Mouse (Mus musculus): ENCODE measurements around the gene Osbpl3. TPM values are rescaled to one million over a fixed set of nuclear protein-coding genes. Genes with fewer than 3 reads are reported as not detected.

Gene Osbpl3
- polyA plus RNA-seq, 1 experiment from 2014 or later, result 7.3 TPM

- Histone ChIP-seq H3K27me3 (ENCODE audit: poor library complexity, severe bottlenecking) (no peaks in the 10 kb centered on the region), H3K4me1 (peaks cover 12% of the 10 kb centered on the region), H3K27ac (no peak overlapping the region), H3K9me3 (no peaks in the 10 kb centered on the region; the same call in 1 of the 2 replicates), H3K4me3 (no peak overlapping the region), H3K36me3 (replicated peaks) (no peaks in the 10 kb centered on the region; the same call in 1 of the 2 replicates)
- WGBS, result 83% methylated on average over 4 of the region's 4 CpGs
- DNase-seq (ENCODE audit: extremely low spot score, low spot score), result no peak
Measured at GRCm38 (mm10) chr6:50418951-50419350, 37.0 kb downstream of the Osbpl3 start.

- 96% methylated on average over 5 of the region's 5 CpGs for WGBS
- no peaks in the 10 kb centered on the region; the same call in 1 of the 2 replicates for H3K36me3 ChIP-seq (replicated peaks)
- H3K27ac ChIP-seq, result no peak overlapping the region
- H3K27me3 ChIP-seq (ENCODE audit: poor library complexity, severe bottlenecking), result no peaks in the 10 kb centered on the region
- DNase-seq (ENCODE audit: extremely low spot score, low spot score), result no peak
- no peak overlapping the region for H3K4me3 ChIP-seq
- no peaks in the 10 kb centered on the region; the same call in 1 of the 2 replicates for H3K9me3 ChIP-seq
- H3K4me1 ChIP-seq, result peaks cover 19% of the 10 kb centered on the region
Measured at GRCm38 (mm10) chr6:50416854-50417253, 39.1 kb downstream of the Osbpl3 start.

- no peaks in the 10 kb centered on the region; the same call in 1 of the 2 replicates for H3K36me3 ChIP-seq (replicated peaks)
- H3K27ac ChIP-seq, result no peak overlapping the region
- no peak for DNase-seq (ENCODE audit: extremely low spot score, low spot score)
- H3K4me3 ChIP-seq, result no peak overlapping the region
- WGBS, result 90% methylated on average over 6 of the region's 6 CpGs
- H3K9me3 ChIP-seq, result no peaks in the 10 kb centered on the region; the same call in 1 of the 2 replicates
- peaks cover 19% of the 10 kb centered on the region for H3K4me1 ChIP-seq
- no peaks in the 10 kb centered on the region for H3K27me3 ChIP-seq (ENCODE audit: poor library complexity, severe bottlenecking)
Measured at GRCm38 (mm10) chr6:50415431-50415830, 40.6 kb downstream of the Osbpl3 start.

GRCm38 (mm10) chr6:50414547-50414946 is 41.5 kb downstream of the Osbpl3 start:
- WGBS, result 92% methylated on average over 6 of the region's 6 CpGs
- no peak for DNase-seq (ENCODE audit: extremely low spot score, low spot score)
- Histone ChIP-seq H3K4me1 (peaks cover 10% of the 10 kb centered on the region), H3K9me3 (no peaks in the 10 kb centered on the region; the same call in 1 of the 2 replicates), H3K4me3 (no peak overlapping the region), H3K27me3 (ENCODE audit: poor library complexity, severe bottlenecking) (no peaks in the 10 kb centered on the region), H3K36me3 (replicated peaks) (no peaks in the 10 kb centered on the region; the same call in 1 of the 2 replicates), H3K27ac (no peak overlapping the region)

DNA sequence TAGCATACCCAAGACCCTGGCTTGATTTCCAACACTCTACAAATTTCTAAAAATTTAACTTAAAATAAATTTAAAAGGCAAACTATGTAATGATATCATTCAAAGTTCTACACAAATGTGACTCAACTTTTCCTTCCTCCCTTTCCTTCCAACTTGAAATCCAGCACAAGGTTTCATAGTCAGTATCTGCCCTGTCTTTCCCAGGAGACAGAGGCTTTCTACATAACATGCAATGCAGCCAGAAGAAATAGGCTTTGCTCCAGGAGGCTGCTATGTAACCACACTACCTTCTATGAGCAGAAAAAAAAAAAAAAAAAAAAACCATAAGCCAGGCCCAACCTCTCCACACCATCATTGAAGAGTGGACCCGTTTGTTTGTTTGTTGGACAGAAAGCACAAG is 42.6 kb downstream of the Osbpl3 start:
- H3K27me3 ChIP-seq (ENCODE audit: poor library complexity, severe bottlenecking), result no peaks in the 10 kb centered on the region
- no peak for DNase-seq (ENCODE audit: extremely low spot score, low spot score)
- peaks cover 8% of the 10 kb centered on the region; the same call in 1 of the 2 replicates for H3K4me1 ChIP-seq
- H3K4me3 ChIP-seq, result no peak overlapping the region
- H3K36me3 ChIP-seq (replicated peaks), result no peaks in the 10 kb centered on the region; the same call in 1 of the 2 replicates
- 89% methylated on average over 1 of the region's 1 CpGs for WGBS
- no peak overlapping the region for H3K27ac ChIP-seq
- no peaks in the 10 kb centered on the region; the same call in 1 of the 2 replicates for H3K9me3 ChIP-seq

DNA sequence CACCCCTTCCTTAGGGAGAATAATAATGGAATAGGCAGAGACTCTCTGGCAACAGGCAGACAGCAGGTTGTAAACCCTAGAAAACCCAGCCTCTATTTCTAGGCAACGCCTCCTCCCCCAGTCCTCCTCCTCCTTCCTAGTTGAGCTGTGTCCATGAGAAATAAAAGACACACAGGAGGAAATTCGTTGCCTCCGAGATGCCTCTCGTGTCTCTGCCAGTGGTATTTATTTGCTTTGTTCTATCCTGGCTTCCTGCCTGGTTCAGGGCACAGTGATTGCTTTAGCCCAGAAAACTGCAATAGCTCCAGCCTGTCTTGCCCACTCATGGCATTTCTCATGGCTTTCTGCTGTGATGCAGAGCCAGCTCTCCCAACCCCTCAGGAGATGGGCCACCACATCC is 43.8 kb downstream of the Osbpl3 start:
- H3K27me3 ChIP-seq (ENCODE audit: poor library complexity, severe bottlenecking), result no peaks in the 10 kb centered on the region
- 64% methylated on average over 4 of the region's 4 CpGs for WGBS
- no peak overlapping the region for H3K27ac ChIP-seq
- H3K36me3 ChIP-seq (replicated peaks), result no peaks in the 10 kb centered on the region
- DNase-seq (ENCODE audit: extremely low spot score, low spot score), result no peak
- no peak overlapping the region for H3K4me3 ChIP-seq
- H3K9me3 ChIP-seq, result no peaks in the 10 kb centered on the region
- H3K4me1 ChIP-seq, result peaks cover 10% of the 10 kb centered on the region; the same call in 1 of the 2 replicates

- H3K4me3 ChIP-seq, result no peak overlapping the region
- no peak for DNase-seq (ENCODE audit: extremely low spot score, low spot score)
- H3K4me1 ChIP-seq, result peaks cover 14% of the 10 kb centered on the region
- H3K36me3 ChIP-seq (replicated peaks), result no peaks in the 10 kb centered on the region
- WGBS, result 75% methylated on average over 11 of the region's 11 CpGs
- no peak overlapping the region for H3K27ac ChIP-seq
- no peaks in the 10 kb centered on the region for H3K9me3 ChIP-seq
- no peaks in the 10 kb centered on the region for H3K27me3 ChIP-seq (ENCODE audit: poor library complexity, severe bottlenecking)
Measured at GRCm38 (mm10) chr6:50404698-50405097, 51.3 kb downstream of the Osbpl3 start.

- no peak for DNase-seq (ENCODE audit: extremely low spot score, low spot score)
Measured at GRCm38 (mm10) chr6:50403524-50403923, 52.5 kb downstream of the Osbpl3 start.

GRCm38 (mm10) chr6:50402872-50403271 is 53.1 kb downstream of the Osbpl3 start:
- Histone ChIP-seq H3K4me3 (no peak overlapping the region), H3K27me3 (ENCODE audit: poor library complexity, severe bottlenecking) (no peaks in the 10 kb centered on the region), H3K27ac (no peak overlapping the region), H3K9me3 (no peaks in the 10 kb centered on the region), H3K36me3 (replicated peaks) (no peaks in the 10 kb centered on the region), H3K4me1 (peaks cover 18% of the 10 kb centered on the region)
- DNase-seq (ENCODE audit: extremely low spot score, low spot score), result no peak
- WGBS, result 89% methylated on average over 4 of the region's 4 CpGs

More at GRCm38 (mm10) chr6:50403524-50403923, 52.5 kb downstream of the Osbpl3 start:
- 91% methylated on average over 4 of the region's 4 CpGs for WGBS
- H3K4me3 ChIP-seq, result no peak overlapping the region
- peaks cover 18% of the 10 kb centered on the region for H3K4me1 ChIP-seq
- no peaks in the 10 kb centered on the region for H3K9me3 ChIP-seq
- H3K27ac ChIP-seq, result no peak overlapping the region
- no peaks in the 10 kb centered on the region for H3K27me3 ChIP-seq (ENCODE audit: poor library complexity, severe bottlenecking)
- H3K36me3 ChIP-seq (replicated peaks), result no peaks in the 10 kb centered on the region

GRCm38 (mm10) chr6:50400234-50400633 is 55.8 kb downstream of the Osbpl3 start:
- WGBS, result 88% methylated on average over 6 of the region's 6 CpGs
- DNase-seq (ENCODE audit: extremely low spot score, low spot score), result no peak
- peaks cover 24% of the 10 kb centered on the region for H3K4me1 ChIP-seq

GRCm38 (mm10) chr6:50399427-50400195 is 56.4 kb downstream of the Osbpl3 start:
- Histone ChIP-seq H3K36me3 (replicated peaks) (no peaks in the 10 kb centered on the region), H3K4me1 (peaks cover 17% of the 10 kb centered on the region), H3K9me3 (no peaks in the 10 kb centered on the region), H3K27me3 (ENCODE audit: poor library complexity, severe bottlenecking) (no peaks in the 10 kb centered on the region), H3K4me3 (no peak overlapping the region), H3K27ac (no peak overlapping the region)
- 67% methylated on average over 6 of the region's 7 CpGs for WGBS
- DNase-seq (ENCODE audit: extremely low spot score, low spot score), result no peak

More at GRCm38 (mm10) chr6:50400234-50400633, 55.8 kb downstream of the Osbpl3 start:
- H3K27me3 ChIP-seq (ENCODE audit: poor library complexity, severe bottlenecking), result no peaks in the 10 kb centered on the region
- no peak overlapping the region for H3K4me3 ChIP-seq
- no peaks in the 10 kb centered on the region for H3K9me3 ChIP-seq
- no peaks in the 10 kb centered on the region for H3K36me3 ChIP-seq (replicated peaks)
- no peak overlapping the region for H3K27ac ChIP-seq

- no peak for DNase-seq (ENCODE audit: extremely low spot score, low spot score)
- 95% methylated on average over 6 of the region's 6 CpGs for WGBS
- peaks cover 16% of the 10 kb centered on the region for H3K4me1 ChIP-seq
Measured at GRCm38 (mm10) chr6:50398324-50398723, 57.7 kb downstream of the Osbpl3 start.

DNA sequence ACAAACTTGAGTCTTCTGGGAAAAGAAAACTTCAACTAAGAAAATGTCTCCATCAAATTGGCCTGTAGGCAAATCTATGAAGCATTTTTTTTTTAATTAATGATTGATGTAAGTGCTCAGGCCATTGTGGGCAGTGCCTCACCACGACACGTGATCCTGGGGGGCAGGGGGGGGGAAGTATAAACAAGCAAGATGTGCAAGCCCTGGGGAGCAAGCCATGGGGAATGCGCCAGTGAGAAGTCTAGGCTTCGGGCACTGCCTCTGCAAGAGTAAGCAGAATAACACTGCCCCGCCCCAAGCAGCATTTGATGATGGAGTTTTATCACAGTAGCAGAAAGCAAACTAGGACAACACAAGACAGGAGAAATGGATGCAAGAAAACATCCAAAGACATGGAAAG is 58.9 kb downstream of the Osbpl3 start:
- Histone ChIP-seq H3K27ac (no peak overlapping the region), H3K9me3 (no peaks in the 10 kb centered on the region), H3K4me1 (peaks cover 16% of the 10 kb centered on the region), H3K36me3 (replicated peaks) (no peaks in the 10 kb centered on the region), H3K4me3 (no peak overlapping the region), H3K27me3 (ENCODE audit: poor library complexity, severe bottlenecking) (no peaks in the 10 kb centered on the region)
- DNase-seq (ENCODE audit: extremely low spot score, low spot score), result no peak
- WGBS, result 88% methylated on average over 5 of the region's 5 CpGs

More at GRCm38 (mm10) chr6:50398324-50398723, 57.7 kb downstream of the Osbpl3 start:
- H3K27me3 ChIP-seq (ENCODE audit: poor library complexity, severe bottlenecking), result no peaks in the 10 kb centered on the region
- no peak overlapping the region for H3K4me3 ChIP-seq
- H3K9me3 ChIP-seq, result no peaks in the 10 kb centered on the region
- H3K36me3 ChIP-seq (replicated peaks), result no peaks in the 10 kb centered on the region
- H3K27ac ChIP-seq, result no peak overlapping the region
